Mouse (Mus musculus) telencephalon, adult 2 months (tissue): ENCODE results near the gene Dnah6.
A peak's percentile ranks its signal among the peaks of the same experiment; 100 is the strongest.

ENCODE experiments used
- DNase-seq: peaks from one replicate; pipeline ENCODE4 v3.0.0-alpha.2; 2011; ENCODE audit warnings: low read depth, low spot score

The Dnah6 gene

DNA sequence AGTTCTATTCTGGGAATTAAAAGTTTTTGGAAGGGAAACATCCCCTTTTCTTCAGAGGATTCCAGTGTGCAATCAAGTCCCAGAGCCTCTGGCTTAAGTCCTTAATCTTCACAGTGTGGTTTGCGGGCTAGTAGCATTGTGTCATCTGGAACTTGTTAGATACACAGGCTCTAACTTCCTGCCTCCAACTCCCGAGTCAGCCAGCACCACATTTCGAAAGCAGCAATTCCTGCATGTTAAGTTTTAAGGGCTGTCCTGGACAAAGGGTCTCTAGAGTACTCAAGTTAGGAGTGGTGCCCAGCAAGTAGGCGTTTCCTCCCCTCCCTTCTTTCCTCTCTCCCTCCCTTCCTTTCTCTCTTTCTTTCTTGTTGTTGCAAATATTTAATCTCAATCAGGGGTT, 7.0 kb upstream of the Dnah6 start:
- DNase-seq, result no peak

DNA sequence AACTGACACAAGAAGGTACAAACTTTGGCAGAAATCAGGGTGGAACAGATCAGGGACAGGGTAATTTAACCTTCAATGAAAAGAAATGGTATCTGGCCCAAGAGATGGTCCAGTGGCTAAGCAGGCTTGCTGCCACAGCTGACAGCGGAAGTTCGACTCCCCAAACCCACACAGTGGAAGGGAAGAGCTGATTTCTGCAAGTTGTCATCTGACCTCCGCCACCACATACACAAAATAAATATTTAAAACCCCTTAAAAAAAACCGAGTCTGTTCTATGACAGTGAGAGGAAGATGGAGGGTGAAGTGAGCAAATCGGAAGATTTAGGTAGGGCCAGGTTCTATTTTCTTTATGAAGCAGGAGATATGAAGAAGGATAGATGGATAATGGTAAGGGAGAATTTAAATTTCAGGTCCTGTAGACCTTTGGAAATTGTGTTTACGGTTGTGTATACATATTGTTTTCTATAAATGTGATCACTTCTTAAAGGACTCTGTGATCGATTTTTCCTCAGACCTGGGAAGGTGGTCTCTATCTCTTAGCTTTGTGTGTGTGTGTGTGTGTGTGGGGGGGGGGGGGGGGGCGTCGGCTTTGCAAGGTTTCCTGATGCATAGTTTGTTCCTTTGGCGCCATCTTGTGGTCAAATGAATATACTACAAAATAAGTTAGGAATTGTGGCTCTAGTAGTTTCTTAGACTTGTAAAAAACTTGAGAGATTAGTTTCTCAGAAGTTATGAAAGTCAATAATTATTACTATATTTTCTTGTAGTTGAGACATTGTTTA, 6.1 kb upstream of the Dnah6 start:
- no peak for DNase-seq

DNA sequence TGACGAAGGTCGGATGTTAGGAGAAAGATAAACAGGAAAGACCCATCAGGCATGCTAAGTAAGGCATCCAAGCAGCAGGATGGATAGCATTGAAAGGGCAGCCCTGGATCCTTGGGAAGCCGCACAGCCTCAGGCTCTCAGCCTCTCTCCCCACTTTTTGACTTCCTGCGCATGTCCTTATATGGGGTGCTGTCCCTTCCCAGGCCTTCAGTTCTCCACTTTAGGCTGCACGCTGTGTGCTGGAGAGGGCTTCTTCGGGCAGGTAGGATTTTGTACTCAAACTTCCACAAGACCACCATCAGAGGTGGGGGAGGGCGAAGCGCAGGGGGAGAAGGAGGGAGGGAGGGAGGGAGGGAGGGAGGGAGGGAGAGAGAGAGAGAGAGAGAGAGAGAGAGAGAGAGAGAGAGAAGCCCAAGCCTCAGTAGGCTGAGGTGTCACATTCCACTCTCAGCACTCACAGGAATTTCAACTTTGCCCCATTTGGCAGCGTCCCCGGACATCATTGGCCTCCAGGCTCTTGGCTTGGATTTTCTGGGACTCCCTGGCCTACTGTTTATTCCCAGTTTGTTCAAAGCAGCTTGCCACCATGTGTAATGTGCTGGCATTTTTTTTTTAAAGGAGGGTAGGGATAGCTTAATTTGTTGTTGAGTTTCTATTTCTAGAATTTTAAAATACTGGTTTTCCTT, 1.5 kb upstream of the Dnah6 start:
- DNase-seq, result no peak

DNA sequence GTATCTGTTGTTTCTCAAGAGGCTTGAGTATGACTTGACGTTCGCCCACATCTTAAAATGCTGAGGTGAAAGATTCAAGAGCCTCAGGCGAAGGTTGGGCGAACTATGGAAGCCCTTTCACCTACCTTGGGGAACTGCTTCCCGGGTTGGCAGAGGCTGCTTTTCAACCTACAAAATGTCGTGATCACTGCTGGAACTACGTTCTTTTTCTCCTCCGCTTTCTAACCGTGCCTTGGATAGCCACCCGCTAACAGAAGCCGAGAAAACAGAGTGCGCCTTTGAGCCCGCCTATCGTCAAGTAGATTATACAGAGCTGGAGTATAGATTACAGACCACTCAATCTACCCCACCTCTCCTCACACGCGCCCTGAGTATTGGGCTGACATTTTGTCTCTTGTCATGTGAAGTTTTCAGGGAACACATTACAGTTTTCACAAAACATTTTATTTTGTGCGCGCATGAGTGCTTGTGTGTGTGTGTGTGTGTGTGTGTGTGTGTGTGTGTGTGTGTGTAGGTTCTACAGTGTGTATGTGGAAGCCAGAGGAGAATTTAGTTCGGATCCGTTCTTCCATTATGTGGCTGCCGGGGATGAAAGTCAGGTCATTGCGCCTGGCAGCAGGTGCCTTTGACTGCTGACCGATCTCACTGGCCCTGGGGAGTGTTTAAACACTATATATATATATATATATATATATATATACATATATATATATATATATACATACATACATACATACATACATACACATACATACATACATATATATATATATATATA, 696 bp upstream of the Dnah6 start:
- peak; percentile 29 for DNase-seq

DNA sequence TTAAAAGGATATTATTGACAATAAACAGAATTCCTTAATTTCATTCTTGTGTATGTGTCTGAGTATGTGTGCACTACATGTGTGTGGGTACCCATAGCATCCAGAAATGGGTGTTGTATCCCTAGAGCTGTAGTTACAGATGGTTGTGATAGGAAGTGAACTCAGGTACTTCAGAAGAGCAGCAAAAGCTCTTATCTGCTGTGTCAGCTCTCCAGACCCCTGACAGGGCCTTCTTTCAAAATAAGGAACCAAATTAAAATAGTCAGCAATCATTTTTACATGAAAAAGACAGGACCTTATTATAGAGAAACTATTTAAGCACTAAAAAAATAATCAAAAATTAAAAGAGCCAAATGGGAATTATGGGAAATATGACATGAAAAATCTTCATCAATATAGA, 9.8 kb downstream of the Dnah6 start:
- DNase-seq, result no peak

DNA sequence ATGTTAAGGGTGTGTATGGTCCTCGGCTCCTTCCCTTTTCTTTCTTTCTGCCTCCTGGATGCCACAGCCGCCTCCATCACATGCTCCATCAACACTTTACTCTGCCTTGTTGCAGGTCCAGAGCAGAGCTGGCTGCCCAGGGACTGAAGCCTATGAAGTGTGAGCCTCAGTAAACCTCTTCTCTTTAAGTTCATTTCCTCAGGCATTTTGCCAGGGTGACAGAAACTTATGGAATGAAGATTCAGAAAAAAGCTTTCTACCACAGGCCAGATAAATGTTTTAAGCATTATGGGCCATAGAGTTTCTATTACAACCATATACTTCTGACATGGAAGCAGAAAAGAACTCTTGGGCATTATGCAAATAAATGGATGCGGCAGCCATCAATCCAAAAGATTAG, 10.4 kb downstream of the Dnah6 start:
- no peak for DNase-seq

DNA sequence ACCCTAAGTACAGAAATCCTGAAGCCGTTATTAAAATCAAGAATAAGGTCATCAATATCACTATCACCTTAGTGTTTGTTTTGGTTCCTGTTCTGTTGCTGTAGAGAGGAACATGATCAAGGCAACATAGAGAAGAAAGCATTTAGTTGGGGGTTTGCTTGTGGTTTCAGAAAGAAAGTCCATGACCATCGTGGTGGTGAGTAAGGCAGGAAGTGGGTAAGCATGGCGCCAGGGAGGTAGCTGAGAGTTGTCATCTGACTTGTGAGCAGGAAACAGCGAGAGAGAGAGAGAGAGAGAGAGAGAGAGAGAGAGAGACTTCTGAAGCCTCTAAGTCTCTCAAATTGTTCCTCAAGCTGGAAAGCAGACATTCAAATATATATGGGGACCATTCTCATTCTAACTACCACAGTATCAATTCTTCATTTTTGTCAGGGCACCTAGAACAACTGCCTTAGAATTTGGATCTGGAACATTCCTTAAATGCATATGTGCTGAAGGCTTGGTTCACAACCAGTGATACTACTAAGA, 10.9 kb downstream of the Dnah6 start:
- no peak for DNase-seq

DNA sequence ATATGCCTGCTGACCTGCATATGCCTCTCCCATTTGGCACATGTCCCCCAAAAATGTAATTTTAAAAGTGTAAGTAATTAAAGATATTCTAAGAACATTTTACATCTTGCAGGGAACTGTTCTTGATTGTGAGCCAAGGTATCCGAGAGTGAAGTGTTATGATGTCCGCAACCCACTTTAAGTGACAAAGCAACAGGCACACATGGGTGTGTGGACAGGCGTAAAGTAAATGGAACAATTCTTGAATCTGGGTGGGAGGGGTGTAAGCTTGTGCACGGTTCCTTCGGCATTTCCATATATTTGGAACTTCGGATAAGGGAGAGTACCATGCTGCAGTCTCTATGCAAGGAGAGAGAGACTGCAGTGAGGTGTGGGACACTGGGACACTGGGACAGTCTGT, 11.9 kb downstream of the Dnah6 start:
- no peak for DNase-seq

DNA sequence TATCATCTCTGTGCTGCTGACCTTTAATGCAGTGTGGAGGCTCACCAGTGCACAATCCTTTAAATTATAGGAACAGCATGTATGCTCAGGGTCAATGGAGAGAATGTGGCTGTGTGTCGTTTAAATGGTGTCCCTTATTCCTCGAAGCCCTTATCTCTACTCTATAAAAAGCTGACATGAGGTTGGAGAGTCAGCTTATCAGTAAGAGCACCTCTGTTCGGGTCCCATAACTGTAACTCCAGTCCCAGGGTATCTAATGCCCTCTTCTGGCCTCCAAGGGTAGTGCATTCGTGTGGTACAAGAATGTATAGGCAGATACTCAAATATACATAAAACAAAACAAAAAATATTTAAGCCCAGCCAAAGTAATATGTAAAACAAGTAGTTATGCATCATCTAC, 16.5 kb downstream of the Dnah6 start:
- DNase-seq, result no peak

DNA sequence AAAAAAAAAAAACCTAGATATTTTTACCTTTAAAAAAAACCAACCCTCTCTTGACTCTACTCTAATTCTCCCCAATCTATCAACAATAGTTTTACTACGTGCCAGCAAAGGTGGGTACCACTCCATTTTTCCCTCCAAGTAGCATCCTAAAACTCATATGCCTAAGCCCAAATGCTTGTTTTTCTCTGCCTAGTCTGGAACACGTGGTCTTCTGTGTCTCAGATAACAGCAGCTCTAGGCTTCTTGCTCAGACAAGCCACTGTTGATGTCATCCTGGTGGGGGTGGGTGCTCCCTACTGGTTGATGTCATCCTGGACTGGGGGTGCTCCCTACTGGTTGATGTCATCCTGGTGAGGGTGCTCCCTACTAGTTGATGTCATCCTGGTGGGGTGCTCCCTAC, 17.7 kb downstream of the Dnah6 start:
- DNase-seq, result no peak

DNA sequence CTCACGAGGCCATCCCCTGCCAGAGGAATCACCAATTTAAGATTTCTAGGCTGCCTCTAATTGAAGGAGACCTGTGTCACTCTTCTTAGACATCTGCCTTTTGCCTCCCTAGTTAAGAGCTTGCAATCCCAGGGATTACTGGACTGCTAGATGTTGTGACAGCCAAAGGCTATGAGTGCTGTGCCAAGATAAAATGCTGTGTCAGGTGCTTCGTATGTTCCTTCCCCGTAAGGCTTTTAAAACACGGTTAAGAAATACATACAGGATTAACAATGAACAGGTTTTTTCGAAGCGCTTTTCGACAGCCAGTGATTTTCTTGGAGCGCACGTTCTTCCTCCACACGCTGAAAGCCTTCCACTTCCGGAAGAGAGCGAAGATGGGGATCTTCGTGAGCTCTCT, 26.2 kb downstream of the Dnah6 start:
- DNase-seq, result no peak

DNA sequence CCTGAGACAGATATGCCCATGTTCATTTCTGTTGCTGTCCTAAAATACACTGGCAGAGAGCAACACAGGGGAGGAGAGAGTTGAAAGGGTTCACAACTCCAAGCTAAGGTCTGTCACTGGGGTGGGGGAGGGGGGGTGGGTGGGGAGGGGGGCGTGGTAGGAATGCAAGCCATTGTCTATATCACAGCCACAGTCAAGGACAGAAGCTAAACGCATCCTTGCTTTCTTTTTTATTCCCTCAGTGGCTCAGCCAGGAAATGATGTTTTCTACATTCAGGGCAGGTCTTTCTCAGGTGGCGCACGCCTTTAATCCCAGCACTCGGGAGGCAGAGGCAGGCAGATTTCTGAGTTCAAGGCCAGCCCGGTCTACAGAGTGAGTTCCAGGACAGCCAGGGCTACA, 30.7 kb downstream of the Dnah6 start:
- no peak for DNase-seq

DNA sequence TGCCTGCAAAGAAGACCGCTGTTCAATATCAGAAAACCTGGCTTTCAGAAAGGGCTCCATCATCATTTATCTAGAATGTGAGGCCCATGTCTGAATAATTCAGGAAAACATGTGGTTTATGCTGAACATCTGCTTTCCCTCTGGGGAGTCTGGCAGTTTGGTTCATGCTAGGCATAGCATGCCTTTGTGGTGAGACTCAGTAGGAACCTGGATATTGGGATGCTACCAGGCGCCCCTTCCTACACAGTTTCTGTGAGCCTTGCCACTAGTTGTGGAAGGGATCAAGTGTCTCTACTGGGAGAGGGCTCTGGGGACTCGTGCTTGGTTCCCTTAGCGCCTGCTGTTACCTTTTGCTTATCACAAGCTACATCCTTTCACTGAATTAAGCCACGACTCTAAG, 37.2 kb downstream of the Dnah6 start:
- DNase-seq, result no peak

DNA sequence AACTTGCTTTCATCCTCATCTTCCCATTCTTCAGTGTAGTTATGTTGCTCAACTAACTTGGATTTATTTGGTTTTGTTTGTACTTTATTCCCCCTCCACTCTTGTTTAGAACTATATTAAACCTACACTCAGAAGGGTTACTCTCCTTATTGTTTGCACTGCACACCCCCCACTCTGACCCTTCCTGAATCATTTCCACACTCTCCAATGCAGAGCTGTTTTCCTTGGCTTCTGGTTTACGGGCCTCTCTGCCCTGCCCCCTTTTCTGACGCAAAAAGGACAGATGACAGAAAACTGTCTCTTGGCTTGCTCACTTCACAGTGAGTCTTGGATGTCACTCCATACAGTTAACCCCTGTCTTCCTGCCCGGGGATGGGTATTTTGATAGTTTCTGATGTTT, 38.5 kb downstream of the Dnah6 start:
- DNase-seq, result no peak

DNA sequence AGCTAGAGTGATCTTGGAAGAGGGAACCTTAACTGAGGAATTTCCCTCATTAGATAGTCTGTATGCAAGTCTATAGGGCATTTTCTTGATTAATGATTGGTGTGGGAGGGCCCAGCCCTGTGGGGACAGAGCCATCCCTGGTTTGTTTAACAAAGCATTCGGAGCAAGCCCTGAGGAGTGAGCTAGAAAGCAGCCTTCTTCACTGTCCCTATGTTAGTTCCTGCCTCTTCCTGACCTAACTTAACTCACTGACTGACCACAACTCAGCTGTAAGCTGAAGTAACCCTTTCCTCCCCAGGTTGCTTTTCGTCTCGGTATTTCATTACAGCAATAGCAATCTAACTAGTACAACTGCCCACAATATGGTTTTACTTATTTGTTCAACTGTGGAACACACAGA, 39.0 kb downstream of the Dnah6 start:
- DNase-seq, result no peak

DNA sequence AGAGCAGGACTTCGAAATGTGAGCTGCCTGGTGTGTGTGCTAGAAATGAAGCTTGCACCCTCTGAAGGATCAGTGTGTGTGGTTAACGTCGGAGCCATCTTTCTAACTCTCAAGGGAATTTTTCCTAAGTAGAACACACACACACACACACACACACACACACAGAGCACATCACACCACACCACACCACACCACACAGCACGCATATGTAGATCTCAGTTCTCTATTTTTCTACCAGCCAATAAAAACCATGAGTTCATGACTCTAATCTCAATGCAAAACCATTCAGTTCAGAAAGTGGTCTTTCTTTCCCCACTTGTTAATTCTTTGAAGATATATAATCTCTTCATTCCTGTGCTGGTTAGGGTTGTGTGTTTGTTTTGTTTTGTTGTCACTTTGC, 39.4 kb downstream of the Dnah6 start:
- no peak for DNase-seq

DNA sequence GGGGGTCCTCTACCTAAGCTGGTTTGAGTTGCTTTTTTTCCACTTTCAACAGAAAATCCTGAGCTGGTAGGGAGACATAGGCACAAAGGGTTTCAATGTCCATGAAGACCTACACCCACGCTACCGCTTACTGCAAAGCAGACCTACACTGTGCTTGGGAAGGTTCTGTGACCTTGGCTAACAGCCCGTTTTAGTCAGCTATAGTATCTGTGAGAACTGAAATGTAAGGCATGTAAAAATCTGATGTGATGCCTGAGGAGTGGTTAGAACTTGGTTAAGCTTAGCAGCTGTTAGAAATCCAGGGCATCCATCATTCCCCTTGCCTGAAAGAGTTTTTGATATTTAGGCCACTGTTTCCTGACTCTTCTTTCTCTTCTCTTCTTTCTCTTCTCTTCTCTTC, 46.3 kb downstream of the Dnah6 start:
- DNase-seq, result no peak

DNA sequence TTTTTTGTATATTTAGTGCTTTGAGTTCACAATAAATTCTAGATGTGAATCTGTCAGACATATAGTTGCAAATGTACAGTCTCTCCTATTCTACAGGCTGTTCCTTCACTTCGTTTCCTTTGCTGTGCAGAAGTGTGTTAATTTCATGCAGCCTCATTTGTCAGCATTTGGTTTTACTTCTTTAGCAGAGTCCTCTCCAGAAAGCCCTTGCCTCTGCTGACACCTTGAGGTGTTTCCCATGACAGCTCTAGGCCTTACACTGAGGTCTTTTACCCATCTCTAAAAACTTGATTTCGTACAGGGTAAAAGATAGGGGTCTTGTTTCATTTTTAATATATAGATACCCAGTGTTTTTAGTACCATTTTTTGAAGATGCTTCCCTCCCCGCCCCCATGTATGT, 54.2 kb downstream of the Dnah6 start:
- no peak for DNase-seq

DNA sequence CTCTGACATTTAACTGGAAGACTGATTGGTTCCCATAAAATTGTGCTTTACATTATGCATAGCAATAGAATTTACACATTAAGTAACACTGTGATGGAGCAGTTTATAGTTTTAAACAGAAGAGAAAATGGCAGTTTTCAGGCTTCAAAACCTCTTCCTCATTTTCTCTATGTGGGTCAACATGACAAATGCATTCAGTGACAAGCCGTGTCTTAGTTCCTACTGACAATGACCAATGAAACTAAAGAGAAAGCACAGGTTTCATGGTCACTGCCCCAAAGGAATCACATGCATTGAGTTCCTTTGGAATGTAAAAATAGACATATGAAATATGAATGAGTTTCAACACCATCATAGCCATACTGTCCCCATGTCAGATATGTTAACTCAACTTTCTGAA, 58.5 kb downstream of the Dnah6 start:
- no peak for DNase-seq

DNA sequence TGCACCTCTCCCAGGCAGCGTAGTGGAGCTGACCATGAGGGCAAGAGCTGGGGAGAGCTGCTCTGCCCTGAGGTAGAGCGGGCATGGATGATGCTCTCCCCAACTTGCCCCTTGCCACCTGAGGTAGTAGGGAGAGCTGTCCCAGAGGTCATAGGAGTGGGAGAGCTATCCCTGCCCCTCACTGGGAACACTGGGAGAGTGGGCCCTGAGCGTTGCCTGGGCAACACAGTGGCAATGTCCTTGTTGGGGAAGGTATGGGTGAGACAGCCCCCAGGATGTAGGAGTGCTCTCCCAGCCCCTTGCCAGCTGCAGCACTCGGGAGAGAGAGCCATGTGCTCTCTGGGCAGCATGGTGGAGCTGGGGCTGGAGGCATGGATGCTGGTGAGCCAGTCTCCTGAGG, 60.1 kb downstream of the Dnah6 start:
- DNase-seq, result no peak

DNA sequence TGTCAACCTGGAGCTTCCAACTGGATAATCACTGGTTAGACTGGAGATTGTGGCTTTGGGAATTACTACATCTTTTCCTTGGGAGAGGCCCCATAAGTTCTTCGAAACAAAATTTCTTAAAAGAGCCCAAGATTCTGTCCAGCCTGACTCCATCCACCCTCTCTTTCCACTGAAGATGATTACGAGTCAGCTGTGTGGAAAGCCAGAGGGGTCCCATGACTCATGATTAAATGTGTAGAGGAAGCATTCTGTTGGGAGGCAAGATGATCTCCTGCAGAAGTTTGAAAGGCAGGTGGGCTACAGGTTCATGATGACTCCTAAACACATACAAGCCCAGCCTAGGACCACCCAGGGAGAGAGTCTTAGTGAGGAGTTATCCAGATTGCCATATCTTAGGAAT, 66.0 kb downstream of the Dnah6 start:
- no peak for DNase-seq

DNA sequence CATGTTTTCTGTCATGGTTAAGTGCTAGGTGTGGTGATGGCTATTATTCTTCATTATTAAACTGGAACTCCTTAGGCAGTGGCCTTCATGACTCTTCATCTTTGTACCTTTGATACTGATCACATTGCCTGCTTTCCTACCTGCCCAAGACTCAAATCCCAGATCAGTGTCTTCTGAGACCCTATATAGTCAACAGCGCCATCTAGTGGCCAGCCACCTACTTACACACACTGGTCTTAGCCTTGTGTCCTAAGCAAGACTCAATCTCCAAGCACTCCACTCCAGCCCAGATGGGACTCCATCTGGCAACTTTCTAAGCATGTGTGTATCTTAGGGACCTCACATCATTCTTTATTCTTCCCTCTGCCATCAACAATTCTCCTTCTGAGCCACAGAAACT, 67.8 kb downstream of the Dnah6 start:
- peak; percentile 81 for DNase-seq

DNA sequence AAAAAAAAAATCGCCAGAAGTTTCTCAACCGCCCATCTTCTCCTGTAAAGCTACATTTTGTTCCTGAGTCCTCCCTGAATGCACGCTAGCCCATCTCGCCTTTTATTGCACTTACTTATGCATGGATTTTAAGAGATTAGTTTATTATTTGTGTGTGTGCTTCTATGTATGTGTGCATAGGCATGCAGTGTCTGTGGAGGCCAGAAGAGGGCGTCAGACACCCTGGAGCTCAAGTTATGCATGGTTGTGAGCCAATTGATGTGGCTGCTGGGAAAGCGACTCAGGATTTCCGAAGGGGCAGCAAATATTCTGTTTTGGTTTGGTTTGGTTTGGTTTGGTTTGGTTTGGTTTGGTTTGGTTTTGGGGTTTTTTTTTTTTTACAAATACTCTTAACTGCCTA, 78.0 kb downstream of the Dnah6 start:
- no peak for DNase-seq
